Mouse (Mus musculus) kidney, postnatal 0 days (tissue): Measurements from ENCODE around the gene Mybbp1a. TPM values are rescaled to one million over a fixed set of nuclear protein-coding genes. Genes with fewer than 3 reads are reported as not detected.

Source experiments
- ATAC-seq: fragments of 200-750 bp; cut with Nextera tagmentation; replicated peaks from 2 replicates; pipeline ENCODE4 v1.8.0; 2017; ENCODE audit warnings: low read depth, moderate number of reproducible peaks, moderate TSS enrichment, moderate library complexity; ENCODE audit not compliant: low FRiP score
- DNase-seq: peaks from one replicate; pipeline ENCODE4 v3.0.0-alpha.2; 2016; ENCODE audit warnings: low spot score
- H3K27ac ChIP-seq: fragments of 300-500 bp; sonication (generic); 2 replicates; pipeline ENCODE4 v1.5.1; 2014; ENCODE audit warnings: mild to moderate bottlenecking
- H3K27me3 ChIP-seq: fragments of 300-500 bp; sonication (generic); 2 replicates; pipeline ENCODE4 v1.6.1; 2014; ENCODE audit warnings: low read length, mixed read lengths; ENCODE audit not compliant: insufficient read depth
- H3K36me3 ChIP-seq: fragments of 300-500 bp; sonication (generic); 2 replicates; pipeline ENCODE4 v1.6.1; 2014; ENCODE audit warnings: low read length, mixed read lengths; ENCODE audit not compliant: insufficient read depth
- H3K4me1 ChIP-seq: fragments of 300-500 bp; sonication (generic); replicated peaks from 2 replicates; pipeline ENCODE4 v1.6.1; 2014; ENCODE audit warnings: antibody characterized with exemption, low read length, mixed read lengths; ENCODE audit not compliant: insufficient read depth
- H3K4me2 ChIP-seq: fragments of 300-500 bp; sonication (generic); 2 replicates; pipeline ENCODE4 v1.6.1; 2014; ENCODE audit warnings: mild to moderate bottlenecking, low read length, moderate library complexity, mixed read lengths
- H3K4me3 ChIP-seq: fragments of 300-500 bp; sonication (generic); replicated peaks from 2 replicates; pipeline ENCODE4 v1.5.1; 2014; ENCODE audit warnings: low read depth, low read length
- H3K9ac ChIP-seq: fragments of 300-500 bp; sonication (generic); 2 replicates; pipeline ENCODE4 v1.6.1; 2014; ENCODE audit warnings: low read depth, low read length
- H3K9me3 ChIP-seq: fragments of 300-500 bp; sonication (generic); replicated peaks from 2 replicates; pipeline ENCODE4 v1.6.1; 2016; ENCODE audit warnings: low read length, inconsistent platforms, mixed read lengths
- CTCF ChIP-seq: IDR thresholded peaks from 2 replicates; pipeline ENCODE4 v1.5.1; 2016; ENCODE audit warnings: antibody characterized with exemption, low read depth, mild to moderate bottlenecking, moderate library complexity
- WGBS: fragments of 180-500 bp; shearing (Covaris S2); extraction: QIAGEN DNeasy Blood & Tissue Kit; methylation state at CpG from one replicate; pipeline ENCODE4 v1.1.7; 2014; 5-methylcytosine and 5-hydroxymethylcytosine counted together
- polyA plus RNA-seq: library from polyadenylated mRNA; unstranded; fragments of >200 nt; fragmentation: Nextera tagmentation; extraction: Ambion mirVana; gene quantifications from 2 replicates; pipeline ENCODE4 v1.2.1, GENCODE M21; 2015

Gene Mybbp1a
- polyA plus RNA-seq, 1 experiment from 2014 or later = 109 TPM

- Histone ChIP-seq H3K4me3 (peak within 1 kb of the TSS; percentile 74), H3K4me1 (peaks cover 35% of the 10 kb centered on the region), H3K27me3 (no peaks in the 10 kb centered on the region), H3K9ac (peak within 1 kb of the TSS; percentile 94), H3K4me2 (peak within 1 kb of the TSS; percentile 97), H3K36me3 (no peaks in the 10 kb centered on the region), H3K9me3 (no peaks in the 10 kb centered on the region), H3K27ac (peak within 1 kb of the TSS; percentile 98)
- ATAC-seq (peak; percentile 92), DNase-seq (peak; percentile 96)
- TF ChIP-seq CTCF = peak; percentile 53
- WGBS = under 1% methylated on average over 74 of the region's 86 CpGs
Observed at GRCm38 (mm10) chr11:72411093-72411921, 29.8 kb upstream of the Mybbp1a start, which contains the start of gene Smtnl2. TSS of gene Smtnl2 (minus strand) at chr11:72411713.

GRCm38 (mm10) chr11:72411945-72412344, 29.2 kb upstream of the Mybbp1a start:
- H3K9ac ChIP-seq = peak overlapping the region; percentile 94; the same call in 1 of the 2 replicates
- peak overlapping the region; percentile 97 for H3K4me2 ChIP-seq
- no peak for TF ChIP-seq CTCF
- no peaks in the 10 kb centered on the region for H3K36me3 ChIP-seq
- peaks cover 29% of the 10 kb centered on the region for H3K4me1 ChIP-seq
- WGBS = 20% methylated on average over 9 of the region's 9 CpGs
- no peaks in the 10 kb centered on the region for H3K9me3 ChIP-seq
- peak overlapping the region; percentile 74 for H3K4me3 ChIP-seq
- H3K27me3 ChIP-seq = no peaks in the 10 kb centered on the region
- peak; percentile 75 for ATAC-seq
- DNase-seq = no peak
- peak overlapping the region; percentile 98 for H3K27ac ChIP-seq

GRCm38 (mm10) chr11:72413016-72413415, 28.1 kb upstream of the Mybbp1a start:
- Histone ChIP-seq H3K9ac (no peak overlapping the region), H3K27me3 (no peaks in the 10 kb centered on the region), H3K4me2 (no peak overlapping the region), H3K27ac (peak overlapping the region; percentile 13; the same call in 1 of the 2 replicates), H3K4me1 (peaks cover 26% of the 10 kb centered on the region), H3K9me3 (no peaks in the 10 kb centered on the region), H3K36me3 (no peaks in the 10 kb centered on the region), H3K4me3 (no peak overlapping the region)
- 67% methylated on average over 7 of the region's 7 CpGs for WGBS
- ATAC-seq (no peak), DNase-seq (no peak)
- no peak for TF ChIP-seq CTCF

- no peak for TF ChIP-seq CTCF
- no peak overlapping the region for H3K4me2 ChIP-seq
- WGBS = 47% methylated on average over 5 of the region's 5 CpGs
- DNase-seq = peak; percentile 50
- H3K4me3 ChIP-seq = no peak overlapping the region
- no peaks in the 10 kb centered on the region for H3K27me3 ChIP-seq
- no peaks in the 10 kb centered on the region for H3K36me3 ChIP-seq
- H3K27ac ChIP-seq = no peak overlapping the region; the same call in 1 of the 2 replicates
- H3K9me3 ChIP-seq = no peaks in the 10 kb centered on the region
- H3K9ac ChIP-seq = no peak overlapping the region
- no peak for ATAC-seq
- H3K4me1 ChIP-seq = peaks cover 22% of the 10 kb centered on the region; the same call in 1 of the 2 replicates
Observed at GRCm38 (mm10) chr11:72413601-72414190, 27.5 kb upstream of the Mybbp1a start.

GRCm38 (mm10) chr11:72415155-72415554, 26.0 kb upstream of the Mybbp1a start:
- no peak for ATAC-seq
- TF ChIP-seq CTCF = no peak
- 66% methylated on average over 8 of the region's 8 CpGs for WGBS

GRCm38 (mm10) chr11:72416666-72417065, 24.5 kb upstream of the Mybbp1a start:
- H3K9me3 ChIP-seq = no peaks in the 10 kb centered on the region
- H3K4me1 ChIP-seq = peaks cover 19% of the 10 kb centered on the region; the same call in 1 of the 2 replicates
- H3K4me2 ChIP-seq = no peak overlapping the region
- no peak overlapping the region for H3K27ac ChIP-seq
- no peaks in the 10 kb centered on the region for H3K36me3 ChIP-seq
- TF ChIP-seq CTCF = no peak
- H3K4me3 ChIP-seq = no peak overlapping the region
- DNase-seq (no peak), ATAC-seq (no peak)
- no peak overlapping the region for H3K9ac ChIP-seq
- no peaks in the 10 kb centered on the region for H3K27me3 ChIP-seq
- 73% methylated on average over 5 of the region's 5 CpGs for WGBS

More at GRCm38 (mm10) chr11:72415155-72415554, 26.0 kb upstream of the Mybbp1a start:
- Histone ChIP-seq H3K27ac (no peak overlapping the region), H3K4me3 (no peak overlapping the region), H3K27me3 (no peaks in the 10 kb centered on the region), H3K4me2 (no peak overlapping the region), H3K9me3 (no peaks in the 10 kb centered on the region), H3K36me3 (no peaks in the 10 kb centered on the region), H3K4me1 (peaks cover 19% of the 10 kb centered on the region; the same call in 1 of the 2 replicates), H3K9ac (no peak overlapping the region)
- no peak for DNase-seq
